Mouse (Mus musculus) small intestine, adult 2 months (tissue): ENCODE results near the gene Aspg.

Source experiments
- CTCF ChIP-seq: fragments of 200-500 bp; IDR thresholded peaks from 2 replicates; pipeline ENCODE4 v1.5.1; 2012; ENCODE audit warnings: low read depth, mild to moderate bottlenecking, control low read depth, inconsistent platforms, low read length, moderate library complexity, mixed read lengths; ENCODE audit not compliant: insufficient replicate concordance, insufficient read length; ENCODE audit errors: extremely low read depth
- POLR2A ChIP-seq: fragments of 200-500 bp; IDR thresholded peaks from 2 replicates; pipeline ENCODE4 v1.6.1; 2012; ENCODE audit warnings: low read depth, mild to moderate bottlenecking, control low read depth, inconsistent platforms, low read length, moderate library complexity

DNA sequence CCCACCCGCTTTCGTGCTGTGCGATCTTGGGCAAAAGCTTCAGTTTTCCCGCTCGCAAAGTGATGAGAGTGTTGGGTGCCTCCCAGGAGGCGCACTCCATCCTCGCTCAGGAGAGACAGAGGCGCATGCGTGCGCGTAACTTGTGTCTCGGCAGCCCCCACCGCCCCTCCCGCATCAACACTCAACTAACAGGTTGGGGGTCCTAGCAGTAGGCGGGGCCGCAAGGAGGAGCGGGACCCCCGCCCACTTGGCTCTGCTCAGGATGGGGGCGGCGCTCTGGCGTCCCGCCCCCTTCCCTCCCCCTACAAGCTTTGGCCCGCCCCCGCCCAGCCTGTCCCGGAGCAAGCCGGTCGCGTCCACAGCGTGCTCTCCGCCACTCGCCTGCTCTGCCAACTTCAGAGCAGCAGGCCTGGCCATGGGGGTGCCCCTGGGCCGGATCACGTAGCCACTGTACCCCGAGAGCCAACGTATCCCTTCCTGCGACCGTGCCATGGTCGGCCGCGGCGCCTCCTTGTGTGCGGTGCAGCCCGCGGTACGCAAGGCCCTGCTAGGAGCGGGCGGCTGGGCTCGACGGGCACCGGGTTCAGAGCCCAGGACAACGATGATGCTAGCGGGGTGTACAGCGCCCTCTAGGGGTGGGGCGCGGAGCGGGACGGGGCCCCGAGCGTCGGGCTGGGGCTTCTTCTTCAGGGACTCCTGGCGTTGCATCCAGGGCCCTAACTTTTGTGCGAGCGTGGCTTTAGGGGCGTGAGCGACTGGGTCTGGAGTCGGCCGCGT lies 39.6 kb downstream of the Aspg start, which contains the start of gene Kif26a:
- TF ChIP-seq CTCF = peak; percentile 66; the same call in 1 of the 2 replicates
- TF ChIP-seq POLR2A = no peak
